Mouse (Mus musculus) MEL (cell line): ENCODE measurements at regions not wholly inside any gene's neighbourhood (a gene's known extent, or its start where the extent isn't known, plus 50 kb on each side); places are given as distances from the start of the nearest gene placed in this dataset.
A peak's percentile ranks its signal among the peaks of the same experiment; 100 is the strongest.

Experiments
- DNase-seq: peaks from one replicate; pipeline ENCODE4 v3.0.0; 2011; ENCODE audit warnings: low read depth, low spot score
- H3K27ac ChIP-seq: 2 replicates; pipeline ENCODE4 v1.5.1; 2012; ENCODE audit warnings: low read depth, mild to moderate bottlenecking, control low read depth, low read length, moderate library complexity; ENCODE audit not compliant: control insufficient read depth
- H3K27me3 ChIP-seq, 2 experiments: fragments of 150-350 bp in 1 of 2; sonication (generic) in 1 of 2; 2 replicates each; pipeline ENCODE4 v1.6.1; 2012; ENCODE audit warnings: low read length in 2 of 2, mild to moderate bottlenecking in 2 of 2, improper control_type of control experiment in 1 of 2, moderate library complexity in 1 of 2; ENCODE audit not compliant: insufficient read depth in 2 of 2, control insufficient read depth in 1 of 2
- H3K36me3 ChIP-seq, 2 experiments: 2 replicates each; pipeline ENCODE4 v1.6.1; 2012 to 2014; ENCODE audit warnings: low read length in 2 of 2, improper control_type of control experiment in 1 of 2, inconsistent platforms in 1 of 2, mild to moderate bottlenecking in 1 of 2; ENCODE audit not compliant: insufficient read depth in 2 of 2, control insufficient read depth in 1 of 2
- H3K4me1 ChIP-seq, 2 experiments: fragments of 150-350 bp in 1 of 2; sonication (generic) in 1 of 2; 2 replicates each; pipeline ENCODE4 v1.6.1; 2012; ENCODE audit warnings: low read length in 2 of 2, improper control_type of control experiment in 1 of 2, mild to moderate bottlenecking in 1 of 2; ENCODE audit not compliant: insufficient read depth in 2 of 2, control insufficient read depth in 1 of 2
- H3K4me3 ChIP-seq, 2 experiments: fragments of 150-350 bp in 1 of 2; sonication (generic) in 1 of 2; 2 replicates each; pipeline ENCODE4 v1.5.1; 2012; ENCODE audit warnings: low read depth in 2 of 2, low read length in 2 of 2, mild to moderate bottlenecking in 2 of 2, moderate library complexity in 2 of 2, control low read depth in 1 of 2, improper control_type of control experiment in 1 of 2; ENCODE audit not compliant: control insufficient read depth in 1 of 2, insufficient read depth in 1 of 2
- H3K79me2 ChIP-seq: 2 replicates; pipeline ENCODE4 v1.6.1; 2012; ENCODE audit warnings: mild to moderate bottlenecking, low read length, moderate library complexity; ENCODE audit not compliant: control insufficient read depth, poor library complexity, insufficient read depth
- H3K9ac ChIP-seq: 2 replicates; pipeline ENCODE4 v1.6.1; 2012; ENCODE audit warnings: low read depth, mild to moderate bottlenecking, control low read depth, low read length, moderate library complexity; ENCODE audit not compliant: control insufficient read depth, poor library complexity, severe bottlenecking
- H3K9me3 ChIP-seq: fragments of 150-350 bp; sonication (generic); replicated peaks from 2 replicates; pipeline ENCODE4 v1.6.1; 2012; ENCODE audit warnings: mild to moderate bottlenecking, low read length, improper control_type of control experiment, moderate library complexity; ENCODE audit not compliant: insufficient read depth
- BHLHE40 ChIP-seq: IDR thresholded peaks from 2 replicates; pipeline ENCODE4 v1.6.1; 2012; ENCODE audit warnings: low read depth, mild to moderate bottlenecking, inconsistent platforms, low read length, improper control_type of control experiment, borderline replicate concordance
- CTCF ChIP-seq, 3 experiments: IDR thresholded peaks in 2 of 3; conservative IDR thresholded peaks in 1 of 3; 2 replicates each; pipeline ENCODE4 v1.5.1; 2011 to 2012; ENCODE audit warnings: low read length in 3 of 3, low read depth in 2 of 3, mild to moderate bottlenecking in 2 of 3, improper control_type of control experiment in 1 of 3, inconsistent platforms in 1 of 3, mixed read lengths in 1 of 3, moderate library complexity in 1 of 3; ENCODE audit not compliant: control insufficient read depth in 1 of 3, insufficient read depth in 1 of 3, poor library complexity in 1 of 3, severe bottlenecking in 1 of 3
- E2F4 ChIP-seq: IDR thresholded peaks from 2 replicates; pipeline ENCODE4 v1.6.1; 2011; ENCODE audit warnings: low read depth, low read length, improper control_type of control experiment, borderline replicate concordance
- ELF1 ChIP-seq: IDR thresholded peaks from 2 replicates; pipeline ENCODE4 v1.6.1; 2014; ENCODE audit warnings: low read depth, mild to moderate bottlenecking, inconsistent platforms, low read length, improper control_type of control experiment, moderate library complexity
- GABPA ChIP-seq: IDR thresholded peaks from 2 replicates; pipeline ENCODE4 v1.6.1; 2012; ENCODE audit warnings: low read depth, mild to moderate bottlenecking, inconsistent platforms, low read length, improper control_type of control experiment, moderate library complexity
- GATA1 ChIP-seq: IDR thresholded peaks from 2 replicates; pipeline ENCODE4 v1.6.1; 2011; ENCODE audit warnings: low read depth, low read length, improper control_type of control experiment
- HCFC1 ChIP-seq: IDR thresholded peaks from 2 replicates; pipeline ENCODE4 v1.6.1; 2012; ENCODE audit warnings: low read depth, mild to moderate bottlenecking, inconsistent platforms, low read length, improper control_type of control experiment, moderate library complexity
- JUND ChIP-seq: IDR thresholded peaks from 2 replicates; pipeline ENCODE4 v1.6.1; 2011; ENCODE audit warnings: low read depth, mild to moderate bottlenecking, improper control_type of control experiment, low read length
- MAFK ChIP-seq: IDR thresholded peaks from 2 replicates; pipeline ENCODE4 v1.6.1; 2011; ENCODE audit warnings: low read depth, mild to moderate bottlenecking, low read length, improper control_type of control experiment, borderline replicate concordance
- MAX ChIP-seq: IDR thresholded peaks from 2 replicates; pipeline ENCODE4 v1.6.1; 2011; ENCODE audit warnings: low read length, improper control_type of control experiment
- MYB ChIP-seq: IDR thresholded peaks from 2 replicates; pipeline ENCODE4 v1.6.1; 2011; ENCODE audit warnings: mild to moderate bottlenecking, low read depth, low read length, improper control_type of control experiment
- MYC ChIP-seq: IDR thresholded peaks from 2 replicates; pipeline ENCODE4 v1.6.1; 2011; ENCODE audit warnings: low read depth, mild to moderate bottlenecking, low read length, improper control_type of control experiment, moderate library complexity
- NELFE ChIP-seq: IDR thresholded peaks from 2 replicates; pipeline ENCODE4 v1.6.1; 2011; ENCODE audit warnings: low read depth, low read length, improper control_type of control experiment
- POLR2A ChIP-seq, 2 experiments: IDR thresholded peaks; 2 replicates each; pipeline ENCODE4 v1.6.1; 2011 to 2012; ENCODE audit warnings: low read length in 2 of 2, mild to moderate bottlenecking in 2 of 2, control low read depth in 1 of 2, improper control_type of control experiment in 1 of 2, low read depth in 1 of 2, moderate library complexity in 1 of 2; ENCODE audit not compliant: control insufficient read depth in 1 of 2, insufficient read depth in 1 of 2, poor library complexity in 1 of 2
- POLR2AphosphoS5 ChIP-seq: IDR thresholded peaks from 2 replicates; pipeline ENCODE4 v1.6.1; 2012; ENCODE audit warnings: low read depth, borderline replicate concordance, mild to moderate bottlenecking, inconsistent platforms, low read length, moderate library complexity, mixed read lengths
- TBP ChIP-seq: IDR thresholded peaks from 2 replicates; pipeline ENCODE4 v1.8.0; 2011; ENCODE audit warnings: low read depth, low read length, improper control_type of control experiment
- ZKSCAN1 ChIP-seq: IDR thresholded peaks from 2 replicates; pipeline ENCODE4 v1.6.1; 2012; ENCODE audit warnings: low read depth, mild to moderate bottlenecking, inconsistent platforms, low read length, improper control_type of control experiment, moderate library complexity
- ZNF384 ChIP-seq: IDR thresholded peaks from 2 replicates; pipeline ENCODE4 v1.6.1; 2012; ENCODE audit warnings: low read depth, mild to moderate bottlenecking, inconsistent platforms, low read length, improper control_type of control experiment

- no peaks in the 10 kb centered on the region for H3K36me3 ChIP-seq
- H3K9me3 ChIP-seq = no peaks in the 10 kb centered on the region
Observed at GRCm38 (mm10) chr17:85915870-85916269, 227.8 kb upstream of the Six2 start.

DNA sequence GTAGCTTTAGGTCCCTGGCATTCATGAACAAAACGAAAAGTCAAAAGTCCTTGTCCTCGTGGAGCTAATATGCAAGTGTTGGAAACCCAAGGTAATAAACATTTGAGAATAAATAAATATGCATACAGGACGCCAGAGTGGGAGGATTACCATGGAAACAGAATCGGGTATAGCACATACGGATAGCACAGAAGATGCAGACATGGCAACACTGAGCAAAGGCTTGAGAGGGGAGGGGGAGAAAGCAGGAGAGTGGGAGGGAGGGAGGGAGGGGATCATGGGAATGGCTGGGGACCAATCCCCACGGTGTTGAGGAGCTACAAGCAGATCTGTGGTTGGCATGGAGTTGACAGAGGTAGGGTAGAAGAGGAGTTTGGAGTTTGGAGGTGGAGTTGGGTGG, 226.0 kb upstream of the Six2 start:
- no peaks in the 10 kb centered on the region for H3K9me3 ChIP-seq
- no peaks in the 10 kb centered on the region for H3K36me3 ChIP-seq
- H3K27ac ChIP-seq = no peak overlapping the region
- no peaks in the 10 kb centered on the region for H3K79me2 ChIP-seq
- no peak overlapping the region for H3K4me3 ChIP-seq
- H3K9ac ChIP-seq = no peak overlapping the region
- TF ChIP-seq MAX (no peak), HCFC1 (no peak), MYC (no peak), JUND (no peak), TBP (no peak), BHLHE40 (no peak), MYB (no peak), GABPA (no peak), POLR2A (IDR thresholded peaks at IDR 0.05; ENCODE audit: control insufficient read depth in 1 of 2, insufficient read depth in 1 of 2, low read depth in 1 of 2, low read length in 2 of 2, poor library complexity in 1 of 2) (no peak), ZNF384 (no peak), ELF1 (no peak), MAFK (no peak), POLR2AphosphoS5 (no peak)
- 0 out of 4 replicates have a peak, but pooled peaks cover 0 to 2% of the 10 kb centered on the region in 2 experiments for H3K27me3 ChIP-seq
- H3K4me1 ChIP-seq = no peaks in the 10 kb centered on the region
- no peak for DNase-seq

More at GRCm38 (mm10) chr17:85915870-85916269, 227.8 kb upstream of the Six2 start:
- H3K4me3 ChIP-seq = no peak overlapping the region
- H3K4me1 ChIP-seq = no peaks in the 10 kb centered on the region
- TF ChIP-seq NELFE (no peak), ZKSCAN1 (no peak), CTCF (IDR thresholded peaks at IDR 0.05 in 2 of 3, conservative IDR thresholded peaks at IDR 0.05 in 1 of 3; ENCODE audit: control insufficient read depth in 1 of 3, insufficient read depth in 1 of 3, low read depth in 2 of 3, low read length in 3 of 3, poor library complexity in 1 of 3, severe bottlenecking in 1 of 3) (0 out of 6 replicates have a peak, but pooled peaks of 1 of the 3 experiments have one; percentile 9), E2F4 (no peak), GATA1 (no peak)
- H3K9ac ChIP-seq = no peak overlapping the region
- H3K27me3 ChIP-seq = 0 out of 4 replicates have a peak, but pooled peaks cover 0 to 2% of the 10 kb centered on the region in 2 experiments
- no peaks in the 10 kb centered on the region for H3K79me2 ChIP-seq
- DNase-seq = no peak
- no peak overlapping the region for H3K27ac ChIP-seq
